Mouse (Mus musculus) embryo, embryonic 10.5 days (tissue): ENCODE measurements around the gene Exoc3l.
A peak's percentile ranks its signal among the peaks of the same experiment; 100 is the strongest.
"Not testable (repeated sequence)": the region's sequence is repeated elsewhere in the genome, so short reads cannot be mapped to it uniquely, and the experiment has no call there.

Source experiments
- DNase-seq: peaks from one replicate; pipeline ENCODE4 v3.0.0-alpha.2; 2015; ENCODE audit warnings: low spot score

The Exoc3l gene

DNA sequence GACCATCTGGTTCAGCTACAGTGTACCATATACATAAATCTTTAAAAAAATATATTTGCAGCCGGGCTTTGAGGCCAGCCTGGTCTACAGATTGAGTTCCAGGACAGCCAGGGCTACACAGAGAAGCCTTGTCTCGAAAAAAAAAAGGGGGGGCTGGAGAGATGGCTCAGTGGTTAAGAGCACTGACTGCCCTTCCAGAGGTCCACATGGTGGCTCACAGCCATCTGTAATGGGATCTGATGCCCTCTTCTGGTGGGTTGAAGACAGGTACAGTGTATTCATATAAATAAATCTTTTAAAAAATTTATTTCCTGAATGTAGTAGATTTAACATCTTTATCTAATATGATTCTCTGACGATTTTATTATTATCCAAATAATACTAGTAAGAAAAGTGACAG lies 4.1 kb downstream of the Exoc3l start:
- not testable (repeated sequence) for DNase-seq

DNA sequence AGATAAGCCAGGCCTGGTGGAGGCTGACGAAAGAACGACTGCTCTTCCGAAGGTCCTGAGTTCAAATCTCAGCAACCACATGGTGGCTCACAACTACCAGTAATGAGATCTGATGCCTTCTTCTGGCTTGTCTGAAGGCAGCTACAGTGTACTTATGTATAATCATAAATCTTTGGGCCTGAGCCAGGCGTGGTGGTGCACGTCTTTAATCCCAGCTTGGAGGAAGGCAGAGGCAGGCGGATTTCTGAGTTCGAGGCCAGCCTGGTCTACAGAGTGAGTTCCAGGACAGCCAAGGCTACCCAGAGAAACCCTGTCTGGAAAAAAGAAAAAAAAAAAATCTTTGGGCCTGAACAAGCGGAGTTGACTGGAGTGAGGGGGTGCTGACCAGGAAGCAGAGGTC lies 4.5 kb downstream of the Exoc3l start:
- DNase-seq, result not testable (repeated sequence)

DNA sequence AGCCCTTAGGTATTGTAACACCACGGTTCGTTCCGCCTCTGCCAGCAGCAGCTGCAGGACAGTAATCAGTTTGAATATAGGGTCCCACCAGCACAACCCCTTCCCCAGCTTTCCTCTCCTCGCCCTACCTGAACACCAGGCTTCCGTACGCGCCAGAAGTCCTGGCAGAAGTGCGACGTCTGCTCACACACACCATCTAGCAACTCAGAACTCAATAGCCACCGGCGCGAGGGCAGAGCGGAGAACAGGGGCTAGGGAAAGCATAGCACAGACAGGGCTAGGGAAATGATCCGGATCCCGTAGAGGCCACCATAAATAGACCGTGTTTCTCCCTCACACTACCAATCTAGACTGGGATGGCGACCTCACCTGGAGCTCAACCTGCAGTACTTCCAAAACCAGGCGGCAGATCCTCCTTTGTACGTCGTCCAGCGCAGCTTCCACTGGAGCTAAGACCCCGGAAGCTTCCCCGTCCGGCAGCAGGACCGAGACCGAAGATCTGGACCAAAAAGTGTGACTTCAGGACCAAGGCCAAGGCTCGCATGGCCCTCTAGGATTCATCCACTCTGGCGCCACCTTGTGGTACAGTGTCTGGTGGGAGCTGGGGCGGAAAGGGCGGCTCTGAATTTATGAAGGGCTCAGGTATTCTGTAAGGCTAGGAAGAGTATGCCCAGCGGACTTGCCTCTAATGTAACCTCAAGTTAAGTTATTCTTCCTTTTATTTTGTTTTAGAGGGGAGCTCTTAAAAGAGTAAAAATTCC lies 5.2 kb downstream of the Exoc3l start:
- DNase-seq, result peak; percentile 96

DNA sequence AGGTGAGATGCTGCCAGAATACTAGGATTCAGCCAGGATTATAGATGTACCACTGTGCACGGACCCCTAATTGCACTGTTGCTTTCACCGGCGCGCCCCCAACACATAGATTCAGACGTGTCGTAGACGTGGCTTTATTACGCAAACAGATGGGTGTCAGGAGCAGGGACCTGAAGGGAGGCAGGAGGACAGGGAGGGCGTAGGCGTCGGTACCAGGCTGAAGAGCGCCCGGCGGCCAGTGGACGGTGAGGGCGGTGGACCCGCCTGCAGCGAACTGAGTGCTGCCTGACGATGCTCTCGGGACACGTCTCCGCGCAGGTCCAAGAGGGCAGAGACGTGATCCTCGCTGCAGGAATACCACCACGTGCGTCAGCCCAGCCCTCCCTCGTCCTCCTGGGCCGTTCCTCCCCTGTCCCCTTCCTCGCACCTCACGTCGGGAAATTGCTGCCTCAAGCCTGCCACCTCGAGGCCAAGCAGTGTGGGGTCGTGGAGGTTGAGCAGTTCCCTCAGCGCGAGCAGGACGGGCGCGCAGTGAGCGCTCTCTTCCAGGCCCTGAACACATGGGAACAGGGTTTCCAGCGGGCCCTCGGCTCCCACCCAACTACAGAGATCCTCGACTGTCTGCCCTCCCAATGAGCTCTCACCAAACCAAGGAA lies 6.0 kb downstream of the Exoc3l start, which contains the start of gene 4931428F04Rik:
Gene 4931428F04Rik (minus strand): TSS at position 60 of the 656 bp plus-strand sequence.
- DNase-seq, result peak; percentile 73

DNA sequence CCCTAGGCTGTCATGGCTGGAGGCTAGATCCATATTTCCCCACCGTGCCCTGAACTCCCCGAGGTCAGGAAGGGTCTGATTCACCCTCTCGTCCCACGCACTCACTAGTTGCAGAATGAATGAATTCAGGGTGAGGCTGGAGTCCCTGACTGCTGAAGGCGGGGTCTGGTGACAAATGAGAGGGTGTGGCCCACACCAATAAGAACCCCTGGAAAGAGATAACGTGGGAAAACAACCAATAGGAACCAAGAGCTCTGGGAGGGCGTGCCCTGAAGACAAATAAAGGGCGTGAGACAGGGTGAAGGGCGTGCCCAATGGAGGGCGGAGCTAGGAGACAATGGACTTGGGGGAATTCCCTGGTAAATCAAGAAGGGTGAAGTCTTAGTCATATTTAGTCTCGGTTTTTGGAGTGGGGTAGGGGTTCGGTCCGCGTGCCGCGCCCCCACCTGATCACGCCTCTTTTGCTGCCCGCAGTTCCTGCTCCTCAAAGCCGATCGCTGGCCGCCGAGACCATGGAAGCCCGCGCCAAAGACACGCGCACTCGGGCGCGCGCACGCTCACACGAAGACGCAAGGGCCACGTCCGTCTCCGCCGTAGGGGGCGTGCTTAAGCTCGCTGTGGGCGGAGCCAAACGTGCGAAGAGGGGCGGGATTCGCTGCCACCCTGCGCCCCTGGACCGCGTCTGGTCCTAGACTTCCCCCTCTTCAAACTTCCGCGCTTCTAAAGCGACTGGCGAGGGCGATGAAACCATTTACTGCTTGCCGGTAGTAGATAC lies 6.8 kb downstream of the Exoc3l start:
- peak; percentile 97 for DNase-seq

DNA sequence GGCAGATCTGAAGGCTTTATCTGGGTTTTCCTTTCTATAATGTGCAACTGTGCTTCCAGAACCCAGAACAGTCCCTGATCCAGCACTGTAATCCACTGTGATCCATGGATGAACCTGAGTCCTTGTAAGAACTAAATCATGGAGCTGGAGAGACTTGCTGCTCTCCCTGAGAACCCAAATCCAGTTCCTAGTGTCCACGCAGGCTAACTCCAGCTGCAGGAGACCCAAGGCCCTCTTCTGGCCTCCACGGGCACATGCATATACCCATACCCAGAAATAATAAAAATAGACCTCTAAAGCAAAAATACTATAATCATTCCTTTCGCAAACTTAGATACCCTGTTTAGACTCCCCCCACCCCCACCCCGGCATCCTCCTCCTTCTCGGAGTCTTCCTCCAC lies 7.7 kb downstream of the Exoc3l start:
- DNase-seq, result no peak

DNA sequence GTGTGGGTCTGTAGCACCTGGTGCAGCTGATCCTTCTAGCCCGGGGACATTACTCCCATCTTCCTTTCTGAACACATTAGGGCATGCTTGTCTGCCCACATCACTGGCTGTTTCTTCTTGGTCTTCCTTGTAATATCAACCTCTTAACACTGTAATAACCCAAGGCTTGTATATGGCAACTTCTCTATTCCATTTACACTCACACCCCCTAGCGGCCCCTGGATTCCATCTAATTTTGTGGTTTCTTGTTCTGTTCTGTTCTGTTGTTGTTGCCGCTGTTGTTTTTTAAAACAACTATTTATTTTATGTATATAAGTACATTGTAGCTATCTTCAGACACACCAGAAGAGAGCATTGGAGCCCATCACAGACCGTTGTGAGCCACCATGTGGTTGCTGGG lies 9.0 kb downstream of the Exoc3l start:
- DNase-seq, result no peak

DNA sequence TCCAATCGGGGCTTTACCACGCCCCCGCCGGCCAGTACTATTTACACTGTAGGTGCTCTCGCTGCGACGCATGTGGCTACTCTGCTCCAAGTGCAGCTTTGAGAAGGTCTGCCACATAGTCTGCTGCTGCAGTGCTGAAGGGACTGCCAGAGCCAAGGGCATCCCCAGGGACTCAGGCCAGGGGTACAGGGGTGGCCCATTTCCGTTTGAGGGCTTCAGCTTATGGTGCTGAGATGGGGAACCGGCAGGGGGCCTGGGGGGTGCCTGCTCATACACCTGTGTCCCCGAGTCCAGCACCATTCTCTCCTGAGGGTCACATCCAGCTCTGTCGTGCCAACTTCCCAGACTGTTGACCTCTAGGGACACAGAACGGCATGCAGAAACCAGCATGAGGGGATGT lies 10.4 kb downstream of the Exoc3l start:
- no peak for DNase-seq

DNA sequence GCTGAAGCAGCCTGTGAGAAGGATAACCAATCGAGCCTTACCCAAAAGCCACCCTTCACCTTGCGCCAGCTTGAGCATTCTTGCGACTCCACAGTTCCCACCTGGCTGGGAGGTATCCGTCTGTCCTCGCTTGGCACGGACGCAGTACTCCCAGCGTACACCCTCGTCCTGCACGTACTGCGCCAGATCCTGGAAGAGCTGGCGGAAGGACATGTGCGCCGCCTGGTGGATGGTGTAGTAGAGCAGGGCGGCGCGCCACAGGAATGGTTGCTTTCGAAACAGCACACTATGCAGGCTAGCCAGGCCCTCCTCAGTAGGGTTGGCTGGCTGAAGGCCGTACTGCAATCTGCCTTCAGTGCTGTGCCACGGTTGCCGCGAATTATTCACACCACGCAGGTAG lies 12.8 kb downstream of the Exoc3l start:
- DNase-seq, result peak; percentile 71

DNA sequence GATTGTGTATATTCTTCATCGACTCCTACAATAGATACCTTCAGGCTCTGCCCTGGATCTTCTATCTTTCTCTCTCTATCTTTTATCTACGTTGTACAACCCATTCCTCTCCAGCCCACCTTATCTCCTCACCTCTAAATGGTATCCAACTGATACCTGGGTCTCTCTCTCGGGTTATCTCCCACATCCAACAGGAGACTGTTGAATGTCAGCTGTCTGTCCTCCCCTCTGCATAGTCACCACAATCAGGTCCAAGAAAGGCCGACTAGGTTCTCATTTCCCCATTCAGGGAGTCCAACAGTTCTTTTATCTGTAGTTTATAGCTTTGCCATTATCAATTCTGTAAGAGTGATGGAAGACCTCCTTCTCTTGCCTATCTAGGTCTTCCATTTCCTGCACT lies 13.7 kb downstream of the Exoc3l start:
- DNase-seq, result no peak

DNA sequence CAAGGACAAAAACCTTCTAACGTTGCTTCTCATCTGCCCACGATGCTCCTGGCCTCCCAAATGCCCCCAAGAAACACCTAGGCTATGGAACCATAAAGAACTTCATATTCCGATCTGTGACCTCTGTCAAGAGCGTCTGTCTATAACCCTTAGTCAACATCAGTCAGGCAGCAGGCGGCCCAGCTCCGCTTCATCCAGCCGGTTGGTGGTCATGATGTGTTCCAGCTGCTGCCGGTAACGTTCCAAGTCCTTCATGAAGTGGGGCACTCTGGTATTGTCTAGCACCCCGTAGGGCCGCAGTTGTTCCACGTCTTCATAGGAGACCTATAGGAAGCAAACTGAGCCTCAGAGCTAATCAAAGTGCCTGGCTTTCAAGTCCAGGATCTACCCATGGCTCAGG lies 14.1 kb downstream of the Exoc3l start:
- DNase-seq, result no peak

DNA sequence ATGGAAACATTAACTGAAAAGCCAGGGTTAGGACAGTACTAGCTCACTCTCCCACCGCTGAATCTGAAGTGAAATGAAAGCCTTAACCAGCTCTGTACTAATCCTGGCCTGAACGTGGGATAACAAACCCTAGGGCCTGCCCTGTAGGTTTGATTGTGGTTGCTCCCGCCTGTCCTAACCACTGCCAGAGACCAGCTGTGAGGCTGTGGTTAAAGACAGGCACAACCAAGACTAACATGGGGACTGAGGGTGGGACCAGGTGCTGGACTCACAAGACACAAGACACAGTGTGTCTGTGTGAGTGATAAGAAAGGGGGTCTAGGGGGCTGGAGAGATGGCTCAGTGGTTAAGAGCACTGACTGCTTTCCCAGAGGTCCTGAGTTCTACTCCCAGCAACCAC lies 15.3 kb downstream of the Exoc3l start:
- DNase-seq, result no peak

DNA sequence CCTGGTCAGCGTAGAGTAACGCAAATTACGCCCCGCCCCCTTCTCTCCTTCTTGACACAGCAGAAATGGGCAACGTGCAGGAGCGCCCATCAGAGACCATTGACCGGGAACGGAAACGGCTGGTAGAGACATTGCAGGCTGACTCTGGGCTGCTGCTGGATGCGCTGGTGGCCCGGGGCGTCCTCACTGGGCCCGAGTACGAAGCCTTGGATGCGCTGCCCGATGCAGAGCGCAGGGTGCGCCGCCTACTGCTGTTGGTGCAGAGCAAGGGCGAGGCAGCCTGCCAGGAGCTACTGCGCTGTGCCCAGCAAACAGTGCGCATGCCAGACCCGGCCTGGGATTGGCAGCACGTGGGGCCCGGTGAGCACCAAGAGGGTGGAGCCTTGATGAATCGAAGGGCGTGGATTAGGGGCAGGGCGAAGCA lies 17.0 kb downstream of the Exoc3l start:
- DNase-seq, result no peak

DNA sequence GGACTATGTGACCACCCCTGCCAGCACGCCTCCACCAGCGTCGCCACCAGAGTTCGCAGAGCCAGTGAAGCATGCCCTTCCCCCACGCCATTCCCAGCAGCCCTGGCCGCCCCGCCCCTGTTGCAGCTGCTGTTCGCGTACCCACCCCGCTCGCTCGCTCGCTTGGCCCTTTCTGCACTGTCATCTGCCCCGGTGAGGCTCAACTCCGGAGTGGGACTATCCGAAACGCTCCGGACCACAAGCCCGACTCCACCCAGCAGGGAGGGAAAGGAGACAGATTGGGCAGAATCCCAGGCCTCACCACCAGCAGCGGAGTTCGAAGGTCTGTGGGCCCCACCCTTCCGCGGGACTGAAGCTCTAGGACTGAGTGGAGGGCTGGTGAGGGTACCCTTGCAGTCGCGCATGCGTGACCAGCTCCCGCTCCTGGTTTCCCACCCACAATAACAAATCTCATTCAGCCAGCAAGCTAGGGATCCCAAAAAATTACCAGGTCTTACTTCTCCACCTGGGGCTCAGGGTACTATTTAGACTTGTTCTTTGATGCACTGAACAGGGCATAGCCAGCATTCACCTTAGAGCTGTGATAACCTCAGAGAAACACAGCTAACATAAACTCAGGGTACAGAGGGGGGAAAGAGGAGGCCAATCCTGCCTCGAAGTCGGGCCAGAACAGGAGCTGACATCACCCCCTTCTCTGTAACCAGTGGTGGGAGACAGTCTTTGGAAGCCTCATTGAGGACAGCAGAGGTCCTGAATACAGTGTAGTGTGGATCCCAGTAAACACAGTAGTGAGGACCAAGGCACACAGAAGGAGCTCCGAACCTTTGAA lies 19.4 kb downstream of the Exoc3l start:
- peak; percentile 67 for DNase-seq

DNA sequence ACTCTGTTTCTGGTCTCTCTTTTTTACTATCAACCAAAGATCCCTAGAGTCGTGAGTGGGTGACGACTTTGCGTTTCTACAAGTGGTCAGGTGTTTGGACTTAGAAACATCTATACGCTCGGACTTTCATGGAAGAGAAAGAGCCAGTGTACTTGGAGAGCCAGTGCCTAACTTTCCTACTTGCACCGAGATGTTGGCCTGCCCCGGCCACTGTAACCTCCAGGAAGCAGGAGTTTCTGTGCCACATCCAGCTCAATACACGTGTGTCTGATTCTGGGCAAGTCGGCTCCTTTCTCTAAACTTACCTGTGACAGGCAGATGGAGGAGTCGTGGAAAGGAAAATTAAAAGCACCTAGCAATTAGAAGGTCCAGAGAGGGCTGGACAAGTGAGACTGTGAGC lies 20.1 kb downstream of the Exoc3l start, which contains the start of gene Nol3:
Gene Nol3 (plus strand): TSS at position 301 of the 400 bp plus-strand sequence.
- DNase-seq, result no peak

DNA sequence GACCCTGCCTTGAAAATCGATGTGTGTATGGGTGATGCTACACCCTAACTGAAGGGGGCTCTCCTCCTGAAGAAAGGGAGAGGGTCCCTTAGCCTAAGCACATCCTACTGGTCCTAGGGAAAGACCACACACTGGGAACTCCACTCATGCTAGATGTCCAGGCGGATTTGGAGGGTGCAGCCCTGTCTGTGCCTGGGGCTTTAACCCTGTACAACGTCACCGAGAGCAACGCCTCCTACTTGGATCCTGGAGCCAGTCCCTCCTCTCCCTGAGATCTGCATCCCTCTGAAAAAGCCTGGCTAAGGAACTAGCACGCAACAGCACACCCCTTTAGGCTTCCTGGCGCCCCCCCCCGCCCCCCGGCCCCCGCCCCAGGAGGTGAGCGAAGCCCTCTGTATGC lies 20.5 kb downstream of the Exoc3l start:
- no peak for DNase-seq

DNA sequence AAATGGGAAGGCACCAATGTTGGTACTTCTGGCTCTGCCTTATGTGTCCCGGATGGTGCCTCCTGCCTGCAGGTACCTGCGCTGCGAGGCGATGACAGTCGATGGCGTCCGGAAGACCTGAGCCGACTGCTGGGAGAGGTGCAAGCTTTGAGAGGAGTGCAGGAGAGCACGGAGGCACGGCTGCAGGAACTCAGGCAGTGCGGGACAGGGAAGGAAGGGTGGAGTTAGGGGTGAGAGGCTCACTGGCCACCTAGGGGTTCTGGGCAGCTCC lies 25.1 kb downstream of the Exoc3l start:
- no peak for DNase-seq

DNA sequence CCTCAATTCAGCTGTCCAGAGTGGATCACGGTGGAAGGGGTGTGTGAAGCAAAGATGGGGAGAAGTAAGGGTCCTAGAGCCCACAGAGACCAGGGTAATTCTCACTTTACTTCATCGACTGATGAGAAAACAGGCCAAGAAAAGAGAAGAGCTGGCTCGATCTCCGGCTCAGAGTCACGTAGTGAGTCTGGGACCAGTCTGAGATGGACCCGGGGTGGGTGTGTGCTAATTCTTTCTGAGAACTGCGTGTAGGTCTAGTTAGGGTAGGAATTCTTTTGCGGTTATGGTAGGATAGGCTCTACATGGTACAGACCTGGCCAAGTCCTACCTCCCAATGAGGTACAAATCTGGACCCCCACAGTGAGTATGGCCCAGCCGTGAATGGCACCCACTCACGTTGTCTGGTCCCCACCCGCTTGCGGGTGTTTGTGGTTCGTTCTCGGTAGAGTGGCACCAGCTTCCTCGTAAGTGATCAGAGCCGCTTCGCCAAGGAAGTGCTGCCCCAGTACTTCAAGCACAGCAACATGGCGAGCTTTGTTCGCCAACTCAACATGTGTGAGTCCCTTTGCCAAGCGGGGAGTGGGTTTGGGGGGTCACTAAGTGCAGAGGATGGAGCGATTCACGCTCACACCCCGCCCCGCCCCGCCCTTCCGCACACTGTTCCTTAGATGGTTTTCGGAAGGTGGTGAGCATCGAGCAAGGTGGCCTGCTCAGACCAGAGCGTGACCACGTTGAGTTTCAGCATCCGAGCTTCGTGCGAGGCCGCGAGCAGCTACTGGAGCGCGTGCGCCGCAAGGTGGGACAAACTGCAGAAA lies 25.6 kb downstream of the Exoc3l start:
- DNase-seq, result peak; percentile 29

DNA sequence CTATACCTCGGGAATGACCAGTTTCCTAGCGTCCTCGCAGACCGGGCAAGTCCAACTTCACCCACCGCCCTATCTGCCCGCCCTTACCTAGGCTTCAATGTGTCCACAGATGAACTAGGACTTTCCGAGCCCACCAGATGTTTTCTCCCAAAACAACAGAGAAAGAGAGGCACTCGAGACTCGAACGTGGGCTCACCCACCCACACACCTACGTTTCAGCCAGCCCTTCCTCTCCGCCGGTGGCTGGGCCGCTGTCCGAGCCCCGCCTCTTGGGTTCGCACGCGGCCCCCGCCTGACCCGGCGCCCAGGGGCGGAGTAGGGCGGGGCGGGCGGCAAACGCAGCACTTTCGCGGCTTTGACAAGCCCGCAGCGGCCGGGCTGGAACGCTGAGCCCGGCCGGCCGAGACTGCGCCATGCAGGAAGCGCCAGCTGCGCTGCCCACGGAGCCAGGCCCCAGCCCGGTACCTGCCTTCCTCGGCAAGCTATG lies 26.4 kb downstream of the Exoc3l start, which contains the start of gene Hsf4:
Gene Hsf4 (plus strand): TSS at position 341 of the 487 bp plus-strand sequence.
- DNase-seq, result peak; percentile 45

DNA sequence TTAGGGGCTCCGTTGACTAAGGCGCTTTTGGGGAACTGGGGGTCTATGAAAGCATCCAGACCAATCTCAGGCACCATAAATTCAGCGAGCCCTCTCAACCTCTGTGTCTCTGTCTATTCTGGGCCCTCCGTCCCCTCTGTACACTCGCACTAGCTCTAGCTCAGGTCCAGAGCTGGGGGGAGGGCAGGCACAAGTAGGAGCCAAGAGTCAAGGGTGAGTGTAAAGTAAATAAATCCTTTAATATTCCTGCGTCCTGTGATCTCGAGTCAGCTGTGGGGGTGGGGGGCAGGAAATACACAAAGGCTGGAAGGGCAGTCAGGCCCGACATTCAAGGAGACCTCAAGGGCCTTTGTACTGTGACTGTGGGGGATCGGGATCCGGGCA lies 26.8 kb downstream of the Exoc3l start:
- DNase-seq, result peak; percentile 29
